Mouse (Mus musculus): ENCODE results near the gene Lamb1.

GRCm38 (mm10) chr12:31273646-31274045 is 8.6 kb downstream of the Lamb1 start:
- TF ChIP-seq ZKSCAN1 (IDR thresholded peaks at IDR 0.05; ENCODE audit: borderline replicate concordance, low read depth, low read length) (no peak), CTCF (conservative IDR thresholded peaks at IDR 0.05 in 1 of 2, IDR thresholded peaks at IDR 0.05 in 1 of 2; ENCODE audit: low read depth in 2 of 2, low read length in 2 of 2) (no peak), ZNF384 (IDR thresholded peaks at IDR 0.05; ENCODE audit: low read depth, low read length) (no peak), ETS1 (conservative IDR thresholded peaks at IDR 0.05; ENCODE audit: low read depth, low read length) (no peak), POLR2AphosphoS2 (IDR thresholded peaks at IDR 0.05; ENCODE audit: low read depth, low read length) (no peak), CHD2 (IDR thresholded peaks at IDR 0.05; ENCODE audit: low read length) (no peak), USF2 (conservative IDR thresholded peaks at IDR 0.05; ENCODE audit: low read depth, low read length) (no peak), POLR2A (IDR thresholded peaks at IDR 0.05; ENCODE audit: low read depth, low read length) (no peak), HCFC1 (IDR thresholded peaks at IDR 0.05; ENCODE audit: low read depth, low read length) (no peak), MXI1 (IDR thresholded peaks at IDR 0.05; ENCODE audit: low read depth, low read length) (no peak), ELF1 (IDR thresholded peaks at IDR 0.05; ENCODE audit: low read depth, low read length) (no peak), NELFE (IDR thresholded peaks at IDR 0.05; ENCODE audit: low read depth, low read length) (no peak), EP300 (IDR thresholded peaks at IDR 0.05; ENCODE audit: low read length) (no peak), RCOR1 (conservative IDR thresholded peaks at IDR 0.05; ENCODE audit: low read depth, low read length) (no peak)
